Mouse (Mus musculus) layer of hippocampus, adult 6 months (tissue): ENCODE measurements around the gene Zfp781. TPM values are rescaled to one million over a fixed set of nuclear protein-coding genes. Genes with fewer than 3 reads are reported as not detected.

Experiments
- long read RNA-seq, 2 experiments: library from polyadenylated mRNA; unstranded; transcript quantifications; one replicate each; pipeline ENCODE4 v2.0.0; 2019 to 2020
- polyA plus RNA-seq: library from polyadenylated mRNA; unstranded; fragments of <200 nt; fragmentation: Nextera tagmentation; gene quantifications from 2 replicates; pipeline ENCODE4 v1.2.3, GENCODE M21; 2021

Gene Zfp781
- 0.84 and 2.0 TPM in 2 replicates for polyA plus RNA-seq
- long read RNA-seq, experiment 1, partial matches to known transcripts, result 0 of 6 reads
- long read RNA-seq, experiment 1, other reads (novel, unspliced or antisense), result 6 of 6 reads
- long read RNA-seq, experiment 2, full-length matches to known transcripts, result 1 of 24 reads
- long read RNA-seq, experiment 2, partial matches to known transcripts, result 2 of 24 reads
- long read RNA-seq, experiment 2, other reads (novel, unspliced or antisense), result 21 of 24 reads

GRCm38 (mm10) chr10:81929842-81930743, at the start of gene Zfp781:
Gene Zfp781 (minus strand): TSS chr10:81930480.

GRCm38 (mm10) chr10:81863409-81864407, 66.6 kb downstream of the Zfp781 start, which contains the start of gene Gm32687:
Gene Gm32687 (plus strand): TSS chr10:81863934.

Other genes starting within 250 kb of the Zfp781 start
- gene Zfp433, start 225.7 kb downstream of the Zfp781 start, polyA plus RNA-seq, result 4.8 and 7.5 TPM in 2 replicates
- 4.8 and 5.4 TPM in 2 replicates for gene Gm3055, start 159.3 kb downstream of the Zfp781 start, polyA plus RNA-seq
- 0.65 and 0.90 TPM in 2 replicates for gene Gm4767, start 118.3 kb downstream of the Zfp781 start, polyA plus RNA-seq
- gene Gm32687, start 66.5 kb downstream of the Zfp781 start, polyA plus RNA-seq, result 3.1 TPM in 2 replicates
- 3.1 and 4.9 TPM in 2 replicates for gene Zfp873, start 117.6 kb upstream of the Zfp781 start, polyA plus RNA-seq
- 1.2 and 1.8 TPM in 2 replicates for gene BC024063, start 152.9 kb upstream of the Zfp781 start, polyA plus RNA-seq
- 3.5 and 4.0 TPM in 2 replicates for gene AU041133, start 197.5 kb upstream of the Zfp781 start, polyA plus RNA-seq